Mouse (Mus musculus) urinary bladder, adult 2 months (tissue): ENCODE data around the gene Serpina7. TPM values are rescaled to one million over a fixed set of nuclear protein-coding genes. Genes with fewer than 3 reads are reported as not detected.

Source experiments
- DNase-seq: peaks from one replicate; pipeline ENCODE4 v3.0.0; 2022; ENCODE audit warnings: low spot score
- polyA plus RNA-seq: library from polyadenylated mRNA; depleted of rRNA; stranded (reverse); fragments of >200 nt; gene quantifications from 2 replicates; pipeline ENCODE4 v1.2.3, GENCODE M21; 2012; rRNA removed

The Serpina7 gene
- 0.06 TPM in 1 of 2 replicates, not detected in the other for polyA plus RNA-seq

GRCm38 (mm10) chrX:139085077-139085476 is at the start of gene Serpina7:
Serpina7 (minus strand) TSS chrX:139085236.
- DNase-seq: no peak

GRCm38 (mm10) chrX:139134031-139134430 is 49.0 kb upstream of the Serpina7 start:
- DNase-seq: no peak

GRCm38 (mm10) chrX:139097197-139097596 is 12.2 kb upstream of the Serpina7 start:
- DNase-seq: no peak

- no peak for DNase-seq
Observed at GRCm38 (mm10) chrX:139085943-139086342, 907 bp upstream of the Serpina7 start, which contains the start of gene 4930513O06Rik. 4930513O06Rik (plus strand) TSS chrX:139086243.

- DNase-seq: no peak
Observed at GRCm38 (mm10) chrX:139078493-139078892, 6.5 kb downstream of the Serpina7 start.

GRCm38 (mm10) chrX:139064078-139064477 is 21.0 kb downstream of the Serpina7 start:
- DNase-seq: no peak

- no peak for DNase-seq
Observed at GRCm38 (mm10) chrX:139053149-139053548, 31.9 kb downstream of the Serpina7 start.

- no peak for DNase-seq
Observed at GRCm38 (mm10) chrX:139051976-139052375, 33.1 kb downstream of the Serpina7 start.

- no peak for DNase-seq
Observed at GRCm38 (mm10) chrX:139041148-139041547, 43.9 kb downstream of the Serpina7 start.

GRCm38 (mm10) chrX:139039314-139039713 is 45.7 kb downstream of the Serpina7 start:
- no peak for DNase-seq

GRCm38 (mm10) chrX:139037666-139038065 is 47.4 kb downstream of the Serpina7 start:
- no peak for DNase-seq

Other genes starting within 250 kb of the Serpina7 start
- 0.21 and 0.22 TPM in 2 replicates for gene Nrk, start 170.8 kb downstream of the Serpina7 start, polyA plus RNA-seq
- gene 4930513O06Rik, start 1.0 kb upstream of the Serpina7 start, polyA plus RNA-seq: not detected in 2 replicates
- gene 4933428M09Rik, start 94.0 kb upstream of the Serpina7 start, polyA plus RNA-seq: not detected in 2 replicates
- 5.6 and 5.7 TPM in 2 replicates for gene Mum1l1, start 124.8 kb upstream of the Serpina7 start, polyA plus RNA-seq
- 0.06 TPM in 1 of 2 replicates, not detected in the other for gene Trap1a, start 248.4 kb upstream of the Serpina7 start, polyA plus RNA-seq